Mouse (Mus musculus) heart, adult 10 weeks (tissue): ENCODE data around the gene Mucl2. TPM values are rescaled to one million over a fixed set of nuclear protein-coding genes. Genes with fewer than 3 reads are reported as not detected.

Experiments
- polyA plus RNA-seq: library from polyadenylated mRNA; stranded (reverse); fragments of 350-450 nt; fragmentation: Illumina TruSeq; extraction: RNeasy Lipid Tissue Mini Kit (QIAGEN cat#74804); gene quantifications from one replicate; pipeline ENCODE4 v1.2.3, GENCODE M21; 2014; ENCODE audit warnings: low read depth, low replicate concordance

Mucl2 gene
- polyA plus RNA-seq, result not detected

GRCm38 (mm10) chr15:103899212-103899611 is at the start of gene Mucl2:
Mucl2 (minus strand) TSS chr15:103899312.

Other genes with a start within 250 kb of the Mucl2 start
- not detected for gene Mucl1, start 143.8 kb downstream of the Mucl2 start, polyA plus RNA-seq